Mouse (Mus musculus): Measurements from ENCODE around the gene Smc5. TPM values are rescaled to one million over a fixed set of nuclear protein-coding genes. Genes with fewer than 3 reads are reported as not detected.

Gene Smc5
- polyA plus RNA-seq, 1 experiment from 2014 or later, result 26.8 TPM

DNA sequence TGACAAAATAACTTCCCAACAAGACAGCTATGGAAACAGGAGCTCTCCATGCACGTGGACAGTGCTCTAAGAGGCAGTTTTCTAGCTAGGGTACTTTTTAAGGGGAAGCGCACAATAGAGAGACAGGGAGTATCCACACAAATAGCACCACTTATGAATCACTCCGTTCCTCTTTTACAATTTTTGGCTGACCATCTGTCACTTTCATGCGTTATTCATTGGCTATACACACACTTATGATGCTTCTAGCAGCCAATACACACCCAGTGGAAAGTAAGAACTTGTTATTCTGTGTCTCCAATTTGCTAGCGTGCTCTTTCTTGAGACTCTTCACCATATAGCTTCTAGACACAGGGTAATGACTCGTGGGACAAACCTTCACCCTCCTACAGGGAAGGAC is 86.0 kb downstream of the Smc5 start:
- no peak overlapping the region for H3K4me2 ChIP-seq
- 88% methylated on average over 6 of the region's 6 CpGs for WGBS
- H3K27ac ChIP-seq (replicated peaks), result no peak overlapping the region
- no peak for ATAC-seq (ENCODE audit: low read depth)
- no peaks in the 10 kb centered on the region for H3K4me1 ChIP-seq (replicated peaks)
- no peak overlapping the region for H3K9ac ChIP-seq
- no peaks in the 10 kb centered on the region for H3K9me3 ChIP-seq
- 0 out of 2 replicates have a peak, but pooled peaks cover 8% of the 10 kb centered on the region for H3K36me3 ChIP-seq
- no peak overlapping the region for H3K4me3 ChIP-seq
- H3K27me3 ChIP-seq, result no peaks in the 10 kb centered on the region

DNA sequence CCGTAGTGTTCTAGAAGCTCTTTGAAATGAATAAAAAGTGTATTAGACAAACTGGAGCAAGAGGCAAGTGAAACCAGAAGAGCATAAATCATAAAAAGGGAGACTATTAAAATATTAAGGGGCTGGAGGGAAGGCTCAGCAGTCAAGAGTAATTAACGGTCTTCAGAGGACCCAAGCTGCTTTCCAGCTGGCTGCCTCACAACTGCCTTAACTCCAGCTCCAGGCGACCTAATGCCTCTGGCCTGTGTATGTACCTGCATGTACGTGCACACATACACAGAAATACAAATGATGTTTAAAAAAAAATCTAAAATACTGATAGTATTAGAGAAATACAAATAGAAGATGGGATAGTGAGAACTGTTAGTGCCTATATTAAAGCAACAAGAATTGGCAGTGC is 89.6 kb downstream of the Smc5 start:
- H3K27ac ChIP-seq (replicated peaks), result no peak overlapping the region
- H3K36me3 ChIP-seq, result 0 out of 2 replicates have a peak, but pooled peaks cover 4% of the 10 kb centered on the region
- no peaks in the 10 kb centered on the region for H3K4me1 ChIP-seq (replicated peaks)
- no peak for ATAC-seq (ENCODE audit: low read depth)
- no peak overlapping the region for H3K4me3 ChIP-seq
- WGBS, result 71% methylated on average over 4 of the region's 4 CpGs
- no peaks in the 10 kb centered on the region for H3K9me3 ChIP-seq
- no peak overlapping the region for H3K9ac ChIP-seq
- no peak overlapping the region for H3K4me2 ChIP-seq
- no peaks in the 10 kb centered on the region for H3K27me3 ChIP-seq

DNA sequence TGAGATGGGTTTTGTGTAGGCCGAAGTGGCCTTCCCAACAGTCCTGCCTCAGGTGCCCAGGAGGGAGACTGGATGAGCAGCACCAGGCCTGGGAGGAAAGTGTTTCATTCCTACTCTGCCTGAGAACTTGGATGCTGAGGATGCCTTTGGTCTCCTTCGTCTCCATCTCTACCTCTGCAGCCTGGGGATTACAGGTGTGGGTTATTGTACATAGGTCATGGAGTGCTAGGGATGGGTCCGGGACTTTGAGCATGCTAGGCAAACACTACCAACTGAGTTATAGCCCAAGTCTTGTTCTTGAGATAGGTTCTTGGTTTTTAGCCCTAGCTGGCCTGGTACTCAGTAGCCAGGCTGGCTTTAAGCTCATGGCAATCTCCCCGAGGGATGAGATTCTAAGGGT is 90.2 kb downstream of the Smc5 start:
- WGBS, result 95% methylated on average over 4 of the region's 4 CpGs
- H3K4me2 ChIP-seq, result no peak overlapping the region
- no peak overlapping the region for H3K27ac ChIP-seq (replicated peaks)
- 0 out of 2 replicates have a peak, but pooled peaks cover 4% of the 10 kb centered on the region for H3K36me3 ChIP-seq
- H3K9me3 ChIP-seq, result no peaks in the 10 kb centered on the region
- no peak overlapping the region for H3K9ac ChIP-seq
- H3K27me3 ChIP-seq, result no peaks in the 10 kb centered on the region
- H3K4me1 ChIP-seq (replicated peaks), result no peaks in the 10 kb centered on the region
- no peak for ATAC-seq (ENCODE audit: low read depth)
- H3K4me3 ChIP-seq, result no peak overlapping the region

DNA sequence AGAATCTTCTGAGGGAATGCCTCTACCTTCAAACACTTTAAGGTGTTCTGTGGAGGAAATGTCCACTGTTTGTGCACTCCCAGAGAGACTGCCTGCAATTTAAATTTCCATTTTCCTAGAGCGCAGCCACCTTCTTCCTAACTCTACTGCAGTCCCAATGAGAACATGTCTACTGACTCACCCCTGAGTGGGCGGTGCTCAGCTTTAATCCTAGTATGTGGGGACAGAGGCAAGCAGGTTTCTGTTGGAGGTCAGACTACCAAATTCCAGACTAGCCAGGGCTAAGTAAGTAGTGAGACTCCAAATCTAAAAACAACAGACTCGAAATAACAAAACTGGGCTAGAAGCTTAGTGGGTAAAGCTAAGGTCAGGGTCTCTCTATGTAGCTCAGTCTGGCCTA is 95.2 kb downstream of the Smc5 start:
- Histone ChIP-seq H3K27ac (replicated peaks) (no peak overlapping the region), H3K27me3 (no peaks in the 10 kb centered on the region), H3K36me3 (no peaks in the 10 kb centered on the region), H3K9ac (no peak overlapping the region), H3K4me1 (replicated peaks) (no peaks in the 10 kb centered on the region), H3K4me2 (no peak overlapping the region), H3K4me3 (no peak overlapping the region), H3K9me3 (no peaks in the 10 kb centered on the region)
- no peak for ATAC-seq (ENCODE audit: low read depth)
- 93% methylated on average over 3 of the region's 3 CpGs for WGBS

DNA sequence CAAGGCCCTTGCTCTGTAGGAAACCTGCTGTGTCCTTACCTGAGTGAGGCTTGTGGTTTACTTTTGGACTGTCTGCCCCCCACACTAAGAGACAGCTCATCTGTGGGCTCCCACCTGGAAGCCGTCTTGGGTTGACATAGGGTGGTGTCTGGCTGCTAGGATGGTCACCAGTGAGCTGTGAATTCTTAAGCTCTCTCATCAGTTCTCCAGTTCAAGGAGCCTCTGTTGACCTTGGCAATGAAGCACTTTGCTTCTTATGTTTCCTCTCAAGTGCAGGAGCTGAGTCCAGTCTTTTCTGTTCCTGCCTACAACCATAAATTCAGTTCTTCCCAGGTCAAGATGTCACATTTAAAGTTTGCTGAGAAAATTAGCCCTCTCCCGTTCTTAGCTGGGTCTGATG is 98.2 kb downstream of the Smc5 start:
- H3K27me3 ChIP-seq, result no peaks in the 10 kb centered on the region
- H3K9ac ChIP-seq, result no peak overlapping the region
- H3K4me1 ChIP-seq (replicated peaks), result no peaks in the 10 kb centered on the region
- ATAC-seq (ENCODE audit: low read depth), result no peak
- H3K4me2 ChIP-seq, result no peak overlapping the region
- whole genome bisulfite sequencing, result 59% methylated on average over 2 of the region's 2 CpGs
- no peak overlapping the region for H3K27ac ChIP-seq (replicated peaks)
- H3K9me3 ChIP-seq, result peaks cover 4% of the 10 kb centered on the region; the same call in 1 of the 2 replicates
- no peak overlapping the region for H3K4me3 ChIP-seq
- no peaks in the 10 kb centered on the region for H3K36me3 ChIP-seq

DNA sequence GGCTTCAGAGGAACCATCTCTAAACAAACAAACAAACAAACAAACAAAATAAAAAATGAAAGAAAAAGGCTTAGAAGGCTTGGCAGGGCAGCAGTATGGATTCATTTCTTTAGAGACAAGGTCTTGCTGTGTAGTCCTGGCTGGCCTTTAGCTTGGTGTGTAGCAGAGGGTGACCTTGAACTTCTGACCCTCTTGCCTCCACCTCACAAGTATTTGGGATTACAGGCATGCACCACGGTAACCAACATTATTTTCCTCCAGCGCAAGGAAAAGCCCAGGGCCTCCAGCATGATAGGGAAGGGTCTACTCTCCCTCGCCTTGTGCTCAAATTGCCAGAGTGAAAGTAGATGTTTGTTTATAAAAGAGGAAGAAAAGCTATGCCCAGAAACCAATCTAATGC is 98.6 kb downstream of the Smc5 start:
- 69% methylated on average over 3 of the region's 3 CpGs for WGBS
- no peaks in the 10 kb centered on the region for H3K27me3 ChIP-seq
- no peaks in the 10 kb centered on the region for H3K4me1 ChIP-seq (replicated peaks)
- peaks cover 3% of the 10 kb centered on the region; the same call in 1 of the 2 replicates for H3K36me3 ChIP-seq
- no peak for ATAC-seq (ENCODE audit: low read depth)
- H3K4me3 ChIP-seq, result no peak overlapping the region
- no peak overlapping the region for H3K27ac ChIP-seq (replicated peaks)
- H3K9ac ChIP-seq, result no peak overlapping the region
- no peak overlapping the region for H3K4me2 ChIP-seq
- peaks cover 4% of the 10 kb centered on the region; the same call in 1 of the 2 replicates for H3K9me3 ChIP-seq

DNA sequence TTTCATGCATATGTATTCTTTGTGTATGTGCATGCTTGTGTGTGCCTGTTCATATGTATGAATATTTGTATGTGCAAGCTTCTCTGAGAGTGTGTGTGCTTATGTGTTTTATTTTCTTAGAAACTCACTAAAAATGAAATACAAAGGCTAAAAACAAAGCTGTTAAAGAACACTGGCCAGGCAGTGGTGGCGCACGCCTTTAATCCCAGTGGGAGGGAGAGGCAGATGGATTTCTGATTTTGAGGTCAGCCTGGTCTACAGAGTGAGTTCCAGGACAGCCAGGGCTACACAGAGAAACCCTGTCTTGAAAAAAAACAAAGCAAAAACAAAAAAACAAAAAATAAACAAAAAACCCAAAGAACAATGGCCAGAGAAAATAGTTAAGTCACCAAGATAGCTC is 102.6 kb downstream of the Smc5 start:
- H3K9me3 ChIP-seq, result peaks cover 4% of the 10 kb centered on the region; the same call in 1 of the 2 replicates
- no peaks in the 10 kb centered on the region for H3K27me3 ChIP-seq
- no peaks in the 10 kb centered on the region for H3K4me1 ChIP-seq (replicated peaks)
- ATAC-seq (ENCODE audit: low read depth), result no peak
- no peak overlapping the region for H3K27ac ChIP-seq (replicated peaks)
- no peak overlapping the region for H3K4me3 ChIP-seq
- peaks cover 7% of the 10 kb centered on the region; the same call in 1 of the 2 replicates for H3K36me3 ChIP-seq
- WGBS, result 94% methylated on average over 2 of the region's 2 CpGs
- H3K4me2 ChIP-seq, result no peak overlapping the region
- H3K9ac ChIP-seq, result no peak overlapping the region

DNA sequence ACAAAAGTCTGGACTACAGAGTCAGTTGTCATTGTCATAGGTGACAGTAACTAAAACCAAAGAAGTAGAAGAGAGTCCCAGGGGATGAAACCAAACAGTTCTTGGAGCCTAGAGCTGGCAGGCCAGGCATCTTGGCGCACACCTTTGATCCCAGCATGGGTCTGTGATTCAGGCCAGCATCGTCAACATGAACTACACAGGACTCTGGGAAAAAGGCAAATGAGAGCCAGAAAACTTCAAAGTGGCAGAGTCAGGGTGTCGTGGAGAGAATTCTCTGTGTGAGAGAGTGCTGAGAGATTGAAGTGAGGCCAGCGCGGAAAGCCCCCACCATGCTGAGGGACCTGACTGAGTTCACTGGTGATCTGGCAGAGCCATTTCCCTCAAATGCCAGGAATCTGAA is 103.2 kb downstream of the Smc5 start:
- Histone ChIP-seq H3K9me3 (peaks cover 4% of the 10 kb centered on the region; the same call in 1 of the 2 replicates), H3K9ac (no peak overlapping the region), H3K4me3 (no peak overlapping the region), H3K36me3 (peaks cover 7% of the 10 kb centered on the region; the same call in 1 of the 2 replicates), H3K4me1 (replicated peaks) (no peaks in the 10 kb centered on the region), H3K4me2 (no peak overlapping the region), H3K27me3 (no peaks in the 10 kb centered on the region), H3K27ac (replicated peaks) (no peak overlapping the region)
- no peak for ATAC-seq (ENCODE audit: low read depth)
- WGBS, result 79% methylated on average over 5 of the region's 5 CpGs

DNA sequence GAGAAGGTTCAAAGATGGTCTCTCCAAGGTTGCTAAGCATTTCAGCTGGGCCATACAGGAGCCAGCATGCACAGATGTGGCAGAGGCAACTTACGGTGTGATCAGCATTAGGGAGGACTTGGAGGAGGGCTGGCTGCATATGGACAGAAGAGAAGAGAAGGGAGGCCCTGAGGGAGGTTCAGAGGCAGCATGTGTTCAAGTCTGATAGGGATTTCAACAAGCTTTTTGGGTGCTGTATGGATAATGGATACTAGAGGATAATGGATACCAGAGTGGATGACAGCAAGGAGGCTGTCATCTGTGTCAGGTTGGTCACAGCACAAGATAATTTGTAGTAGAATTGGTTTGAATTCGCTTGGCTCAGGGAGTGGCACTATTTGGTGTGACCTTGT is 104.0 kb downstream of the Smc5 start:
- Histone ChIP-seq H3K4me2 (no peak overlapping the region), H3K4me1 (replicated peaks) (no peaks in the 10 kb centered on the region), H3K9me3 (peaks cover 4% of the 10 kb centered on the region; the same call in 1 of the 2 replicates), H3K36me3 (peaks cover 7% of the 10 kb centered on the region; the same call in 1 of the 2 replicates), H3K27ac (replicated peaks) (no peak overlapping the region), H3K4me3 (no peak overlapping the region), H3K9ac (no peak overlapping the region), H3K27me3 (no peaks in the 10 kb centered on the region)
- WGBS, result 89% methylated on average over 2 of the region's 2 CpGs
- ATAC-seq (ENCODE audit: low read depth), result no peak

DNA sequence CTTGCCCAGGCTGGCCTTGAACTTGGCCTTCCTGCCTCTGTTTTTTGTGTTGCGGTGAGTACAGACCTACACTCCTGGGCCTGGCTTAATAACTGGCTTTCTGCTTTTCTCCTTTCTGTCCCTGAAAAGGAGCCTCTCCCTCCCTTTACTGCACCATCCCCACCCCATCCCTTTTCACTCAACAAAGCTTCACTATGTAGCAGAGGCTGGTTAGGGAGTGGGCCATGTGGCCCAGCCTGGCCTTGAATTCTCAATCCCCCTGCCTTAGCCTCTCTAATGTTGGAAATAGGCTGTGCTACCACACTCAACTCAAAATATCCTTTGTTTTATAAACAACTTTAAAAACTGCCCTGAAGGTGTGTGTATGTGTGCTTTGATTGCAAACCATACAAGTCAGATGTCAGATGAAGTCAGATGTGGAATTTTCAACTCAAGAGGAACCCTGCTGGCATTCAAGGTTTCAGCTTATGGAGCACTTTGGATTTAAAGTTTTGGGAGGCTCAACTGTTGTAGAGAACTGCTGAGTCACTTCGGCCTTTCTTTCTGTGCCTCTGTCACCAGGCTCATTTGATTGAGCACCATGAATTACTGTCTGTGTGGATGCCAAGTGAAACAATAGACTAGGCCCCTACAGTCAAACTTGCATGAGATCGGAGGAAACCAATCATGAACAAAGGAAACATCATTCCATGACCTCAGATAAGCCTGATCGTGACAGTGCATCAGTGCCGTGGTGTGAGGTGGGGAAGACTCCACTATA is 104.6 kb downstream of the Smc5 start:
- WGBS, result 75% methylated on average over 5 of the region's 5 CpGs
- Histone ChIP-seq H3K36me3 (peaks cover 7% of the 10 kb centered on the region; the same call in 1 of the 2 replicates), H3K27me3 (no peaks in the 10 kb centered on the region), H3K9ac (no peak overlapping the region), H3K9me3 (peaks cover 4% of the 10 kb centered on the region; the same call in 1 of the 2 replicates), H3K27ac (replicated peaks) (no peak overlapping the region), H3K4me2 (no peak overlapping the region), H3K4me1 (replicated peaks) (no peaks in the 10 kb centered on the region), H3K4me3 (no peak overlapping the region)
- ATAC-seq (ENCODE audit: low read depth), result no peak

DNA sequence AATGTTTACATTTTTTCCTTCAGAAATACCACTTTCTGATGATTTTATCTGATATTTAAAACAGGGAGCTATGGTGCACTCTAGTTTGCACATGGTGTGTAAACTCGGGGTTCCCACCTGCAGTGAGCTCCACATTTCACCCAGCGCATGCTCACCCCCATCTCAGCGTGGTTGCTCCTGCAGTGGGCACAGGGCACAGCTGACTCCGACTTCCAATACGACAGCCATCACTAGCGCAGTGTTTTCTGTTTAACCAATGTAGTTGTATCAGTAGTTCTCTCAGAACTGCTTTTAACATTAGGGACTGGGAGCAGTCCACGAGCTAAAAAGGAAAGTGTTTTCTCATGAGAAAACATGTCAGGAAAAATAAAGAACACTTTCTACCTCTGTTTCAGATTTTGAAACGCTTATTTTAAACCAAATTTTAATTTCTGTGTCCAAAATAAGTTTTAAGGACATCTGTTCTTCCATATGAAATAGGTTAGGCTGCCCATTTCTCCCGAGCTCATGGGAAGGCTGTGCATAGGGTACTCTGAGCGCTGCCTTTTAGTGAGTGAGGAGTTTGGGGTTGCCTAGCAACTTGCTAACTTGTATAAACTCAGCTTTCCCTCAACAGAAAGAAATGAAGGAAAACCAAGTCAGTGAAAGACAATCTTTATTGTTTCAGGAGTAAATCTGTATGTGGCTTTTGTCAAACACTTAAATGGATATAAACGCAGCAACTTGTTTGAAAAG is 107.0 kb downstream of the Smc5 start:
- Histone ChIP-seq H3K4me2 (no peak overlapping the region), H3K27me3 (no peaks in the 10 kb centered on the region), H3K4me1 (replicated peaks) (no peaks in the 10 kb centered on the region), H3K9ac (no peak overlapping the region), H3K9me3 (no peaks in the 10 kb centered on the region), H3K36me3 (peaks cover 7% of the 10 kb centered on the region; the same call in 1 of the 2 replicates), H3K4me3 (no peak overlapping the region), H3K27ac (replicated peaks) (no peak overlapping the region)
- WGBS, result 72% methylated on average over 11 of the region's 11 CpGs
- no peak for ATAC-seq (ENCODE audit: low read depth)

DNA sequence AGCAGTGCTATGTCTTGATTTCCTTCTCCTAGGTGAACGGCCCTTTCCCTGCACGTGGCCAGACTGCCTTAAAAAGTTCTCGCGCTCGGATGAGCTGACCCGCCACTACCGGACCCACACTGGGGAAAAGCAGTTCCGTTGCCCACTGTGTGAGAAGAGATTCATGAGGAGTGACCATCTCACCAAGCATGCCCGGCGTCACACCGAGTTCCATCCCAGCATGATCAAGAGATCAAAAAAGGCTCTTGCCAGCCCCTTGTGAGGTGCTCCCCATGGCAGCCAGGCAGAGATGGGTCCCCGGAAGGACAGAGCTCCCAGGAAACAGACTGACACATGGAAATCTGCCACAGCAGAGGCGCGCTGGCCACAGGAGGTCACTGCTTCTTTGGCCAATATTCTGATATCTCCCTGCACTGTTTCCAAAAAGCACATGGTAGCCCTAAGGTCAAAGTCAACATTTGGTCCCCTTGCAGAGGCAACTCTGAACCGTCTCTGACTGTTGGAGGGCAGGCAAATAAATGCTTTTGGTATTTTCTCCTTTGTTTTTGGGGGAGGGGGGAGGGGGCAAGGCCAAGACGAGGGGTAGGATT is 109.0 kb downstream of the Smc5 start:
- H3K4me3 ChIP-seq, result no peak overlapping the region
- no peak overlapping the region for H3K27ac ChIP-seq (replicated peaks)
- H3K36me3 ChIP-seq, result no peaks in the 10 kb centered on the region
- no peak overlapping the region for H3K9ac ChIP-seq
- H3K27me3 ChIP-seq, result no peaks in the 10 kb centered on the region
- WGBS, result 92% methylated on average over 16 of the region's 16 CpGs
- H3K9me3 ChIP-seq, result no peaks in the 10 kb centered on the region
- H3K4me1 ChIP-seq (replicated peaks), result no peaks in the 10 kb centered on the region
- ATAC-seq (ENCODE audit: low read depth), result no peak
- H3K4me2 ChIP-seq, result no peak overlapping the region

Measured in neural tube, embryonic 13.5 days (tissue).